Mouse (Mus musculus) intestine, embryonic 16.5 days (tissue): ENCODE results near the gene Thg1l. TPM values are rescaled to one million over a fixed set of nuclear protein-coding genes. Genes with fewer than 3 reads are reported as not detected.

ENCODE experiments used
- ATAC-seq: fragments of 200-750 bp; cut with Nextera tagmentation; 2 replicates; pipeline ENCODE4 v1.8.0; 2017; ENCODE audit warnings: moderate TSS enrichment, moderate library complexity
- H3K27ac ChIP-seq: fragments of 300-500 bp; sonication (generic); 2 replicates; pipeline ENCODE4 v1.5.1; 2014; ENCODE audit warnings: mild to moderate bottlenecking, low read length
- H3K27me3 ChIP-seq: fragments of 300-500 bp; sonication (generic); replicated peaks from 2 replicates; pipeline ENCODE4 v1.6.1; 2014; ENCODE audit warnings: low read length, control low read depth, mixed read lengths; ENCODE audit not compliant: control insufficient read depth, insufficient read depth
- H3K36me3 ChIP-seq: fragments of 300-500 bp; sonication (generic); 2 replicates; pipeline ENCODE4 v1.6.1; 2014; ENCODE audit warnings: low read length, control low read depth; ENCODE audit not compliant: control insufficient read depth, insufficient read depth
- H3K4me1 ChIP-seq: fragments of 300-500 bp; sonication (generic); 2 replicates; pipeline ENCODE4 v1.6.1; 2014; ENCODE audit warnings: low read length, control low read depth, mixed read lengths; ENCODE audit not compliant: control insufficient read depth, insufficient read depth
- H3K4me2 ChIP-seq: fragments of 300-500 bp; sonication (generic); 2 replicates; pipeline ENCODE4 v1.6.1; 2014; ENCODE audit warnings: low read depth, low read length, control low read depth
- H3K4me3 ChIP-seq: fragments of 300-500 bp; sonication (generic); 2 replicates; pipeline ENCODE4 v1.5.1; 2014; ENCODE audit warnings: mild to moderate bottlenecking, low read length
- H3K9ac ChIP-seq: fragments of 300-500 bp; sonication (generic); 2 replicates; pipeline ENCODE4 v1.6.1; 2014; ENCODE audit warnings: low read depth, low read length
- H3K9me3 ChIP-seq: fragments of 300-500 bp; sonication (generic); 2 replicates; pipeline ENCODE4 v1.6.1; 2016; ENCODE audit warnings: low read length, control low read depth; ENCODE audit not compliant: control insufficient read depth
- WGBS: fragments of 180-500 bp; shearing (Covaris S2); extraction: QIAGEN DNeasy Blood & Tissue Kit; methylation state at CpG from one replicate; pipeline ENCODE4 v1.1.7; 2014; 5-methylcytosine and 5-hydroxymethylcytosine counted together
- polyA plus RNA-seq: library from polyadenylated mRNA; unstranded; fragments of >200 nt; fragmentation: Nextera tagmentation; extraction: Ambion mirVana; gene quantifications from 2 replicates; pipeline ENCODE4 v1.2.1, GENCODE M21; 2015

The Thg1l gene
- 12.2 and 13.5 TPM in 2 replicates for polyA plus RNA-seq

- peak; percentile 100 for ATAC-seq
- Histone ChIP-seq H3K27ac (peak within 1 kb of the TSS; percentile 68), H3K4me3 (peak within 1 kb of the TSS; percentile 82), H3K4me2 (peak within 1 kb of the TSS; percentile 76), H3K27me3 (no peaks in the 10 kb centered on the region), H3K36me3 (no peaks in the 10 kb centered on the region), H3K9me3 (no peaks in the 10 kb centered on the region), H3K4me1 (no peaks in the 10 kb centered on the region), H3K9ac (peak within 1 kb of the TSS; percentile 73)
- WGBS: under 1% methylated on average over 32 of the region's 32 CpGs
These were observed at the start of gene Thg1l for GRCm38 (mm10) chr11:45955127-45955627. Gene Thg1l, minus strand, starts transcription at chr11:45955494.

- Histone ChIP-seq H3K4me2 (peak overlapping the region; percentile 52), H3K4me3 (peak overlapping the region; percentile 30), H3K27me3 (no peaks in the 10 kb centered on the region), H3K9ac (no peak overlapping the region), H3K36me3 (no peaks in the 10 kb centered on the region), H3K9me3 (no peaks in the 10 kb centered on the region), H3K27ac (no peak overlapping the region), H3K4me1 (peaks cover 5% of the 10 kb centered on the region; the same call in 1 of the 2 replicates)
- no peak for ATAC-seq
- 49% methylated on average over 13 of the region's 13 CpGs for WGBS
These were observed 36.8 kb upstream of the Thg1l start for GRCm38 (mm10) chr11:45992087-45992486.

GRCm38 (mm10) chr11:45991604-45992003 is 36.3 kb upstream of the Thg1l start:
- Histone ChIP-seq H3K36me3 (no peaks in the 10 kb centered on the region), H3K4me2 (peak overlapping the region; percentile 52), H3K4me3 (peak overlapping the region; percentile 30), H3K27me3 (no peaks in the 10 kb centered on the region), H3K27ac (no peak overlapping the region), H3K9me3 (no peaks in the 10 kb centered on the region), H3K9ac (no peak overlapping the region), H3K4me1 (peaks cover 5% of the 10 kb centered on the region; the same call in 1 of the 2 replicates)
- 4% methylated on average over 16 of the region's 16 CpGs for WGBS
- ATAC-seq: peak; percentile 68

- ATAC-seq: no peak; the same call in none of the 2 replicates
- peak overlapping the region; percentile 86 for H3K9ac ChIP-seq
- peak overlapping the region; percentile 91 for H3K4me2 ChIP-seq
- H3K4me1 ChIP-seq: peaks cover 5% of the 10 kb centered on the region
- 0 out of 2 replicates have a peak, but pooled peaks cover 3% of the 10 kb centered on the region for H3K27me3 ChIP-seq
- H3K4me3 ChIP-seq: peak overlapping the region; percentile 66
- H3K36me3 ChIP-seq: no peaks in the 10 kb centered on the region
- 41% methylated on average over 19 of the region's 19 CpGs for WGBS
- no peak overlapping the region; the same call in 1 of the 2 replicates for H3K27ac ChIP-seq
- H3K9me3 ChIP-seq: peaks cover 4% of the 10 kb centered on the region
These were observed 25.6 kb upstream of the Thg1l start for GRCm38 (mm10) chr11:45980893-45981253.

- ATAC-seq: peak; percentile 93
- no peaks in the 10 kb centered on the region for H3K36me3 ChIP-seq
- 0 out of 2 replicates have a peak, but pooled peaks cover 3% of the 10 kb centered on the region for H3K27me3 ChIP-seq
- H3K4me1 ChIP-seq: peaks cover 5% of the 10 kb centered on the region
- H3K4me2 ChIP-seq: peak within 1 kb of the TSS; percentile 91
- 10% methylated on average over 91 of the region's 115 CpGs for WGBS
- H3K4me3 ChIP-seq: peak within 1 kb of the TSS; percentile 66
- peak within 1 kb of the TSS; percentile 86 for H3K9ac ChIP-seq
- peak within 1 kb of the TSS; percentile 54 for H3K27ac ChIP-seq
- peaks cover 4% of the 10 kb centered on the region for H3K9me3 ChIP-seq
These were observed 24.9 kb upstream of the Thg1l start, which contains the start of gene Sox30 for GRCm38 (mm10) chr11:45979946-45980892. Gene Sox30, plus strand, starts transcription at chr11:45980310.

GRCm38 (mm10) chr11:45976061-45976460 is 20.8 kb upstream of the Thg1l start:
- ATAC-seq: no peak
- H3K4me3 ChIP-seq: no peak overlapping the region
- 83% methylated on average over 3 of the region's 3 CpGs for WGBS

GRCm38 (mm10) chr11:45974466-45974865 is 19.2 kb upstream of the Thg1l start:
- ATAC-seq: no peak
- 85% methylated on average over 8 of the region's 8 CpGs for WGBS
- Histone ChIP-seq H3K4me2 (no peak overlapping the region), H3K4me1 (no peaks in the 10 kb centered on the region), H3K4me3 (no peak overlapping the region), H3K27me3 (no peaks in the 10 kb centered on the region), H3K27ac (no peak overlapping the region), H3K9me3 (no peaks in the 10 kb centered on the region), H3K9ac (no peak overlapping the region), H3K36me3 (no peaks in the 10 kb centered on the region)

More at GRCm38 (mm10) chr11:45976061-45976460, 20.8 kb upstream of the Thg1l start:
- Histone ChIP-seq H3K4me1 (peaks cover 3% of the 10 kb centered on the region), H3K9me3 (peaks cover 4% of the 10 kb centered on the region), H3K27me3 (0 out of 2 replicates have a peak, but pooled peaks cover under 1% of the 10 kb centered on the region), H3K9ac (no peak overlapping the region), H3K36me3 (no peaks in the 10 kb centered on the region), H3K4me2 (no peak overlapping the region), H3K27ac (no peak overlapping the region)

- Histone ChIP-seq H3K4me1 (no peaks in the 10 kb centered on the region), H3K9ac (no peak overlapping the region), H3K27me3 (no peaks in the 10 kb centered on the region), H3K4me3 (no peak overlapping the region), H3K36me3 (no peaks in the 10 kb centered on the region), H3K4me2 (no peak overlapping the region), H3K27ac (no peak overlapping the region), H3K9me3 (no peaks in the 10 kb centered on the region)
- ATAC-seq: no peak
- WGBS: 85% methylated on average over 5 of the region's 5 CpGs
These were observed 18.3 kb upstream of the Thg1l start for GRCm38 (mm10) chr11:45973635-45974034.

GRCm38 (mm10) chr11:45968466-45968865 is 13.2 kb upstream of the Thg1l start:
- WGBS: 90% methylated on average over 3 of the region's 3 CpGs
- no peaks in the 10 kb centered on the region for H3K36me3 ChIP-seq
- H3K4me3 ChIP-seq: no peak overlapping the region
- H3K27ac ChIP-seq: no peak overlapping the region
- H3K27me3 ChIP-seq: no peaks in the 10 kb centered on the region
- H3K9ac ChIP-seq: no peak overlapping the region
- no peaks in the 10 kb centered on the region for H3K9me3 ChIP-seq
- H3K4me2 ChIP-seq: no peak overlapping the region
- ATAC-seq: no peak
- H3K4me1 ChIP-seq: no peaks in the 10 kb centered on the region
